Mouse (Mus musculus) lung, adult 2 months (tissue): ENCODE results near the gene Cdh22.

Source experiments
- CTCF ChIP-seq: fragments of 200-500 bp; IDR thresholded peaks from 2 replicates; pipeline ENCODE4 v1.5.1; 2011; ENCODE audit warnings: mild to moderate bottlenecking, low read length, control low read depth; ENCODE audit not compliant: insufficient read depth
- POLR2A ChIP-seq: fragments of 200-500 bp; IDR thresholded peaks from 2 replicates; pipeline ENCODE4 v1.6.1; 2011; ENCODE audit warnings: low read depth, mild to moderate bottlenecking, control low read depth, low read length, borderline replicate concordance; ENCODE audit errors: extremely low read depth

GRCm38 (mm10) chr2:165105513-165106079 is 129.1 kb downstream of the Cdh22 start:
- TF ChIP-seq CTCF (no peak), POLR2A (no peak)
